Mouse (Mus musculus): ENCODE results near the gene Cadm3.
A peak's percentile ranks its signal among the peaks of the same experiment; 100 is the strongest.

Gene Cadm3

DNA sequence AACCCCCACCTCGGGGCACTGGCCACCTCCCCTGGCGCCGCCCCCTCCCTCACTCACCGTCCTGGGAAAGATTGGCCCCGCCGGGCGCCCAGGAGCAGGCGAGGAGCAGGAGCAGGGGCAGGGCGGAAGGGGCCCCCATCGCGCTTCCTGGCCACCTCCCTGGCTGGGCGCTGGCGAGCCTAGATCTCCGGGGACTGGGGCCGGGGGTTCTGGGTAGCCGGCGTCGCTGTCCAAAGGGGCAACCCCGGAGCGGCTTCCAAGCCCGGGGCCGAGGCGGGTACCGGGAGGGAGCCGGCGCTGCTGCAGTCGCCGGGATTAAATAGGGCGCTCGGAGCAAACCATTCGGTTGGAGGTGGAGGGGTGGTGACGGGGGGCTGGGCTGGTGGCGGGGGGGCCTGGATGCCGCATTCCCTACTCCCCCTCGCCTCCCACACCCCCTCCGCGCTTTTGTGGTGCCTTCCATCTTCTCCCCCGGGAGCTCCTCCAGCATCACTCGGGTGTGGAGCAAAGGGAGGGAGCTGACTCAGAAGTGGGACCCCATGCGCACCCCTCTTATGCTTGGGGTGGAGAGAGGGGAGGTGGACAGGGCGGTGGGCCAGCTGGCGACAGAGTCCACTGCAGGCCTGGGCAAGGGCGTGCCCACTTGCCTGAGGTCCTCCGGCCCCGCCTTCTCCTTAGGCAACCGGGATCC lies at the start of gene Cadm3:
Gene Cadm3 (minus strand): TSS at position 340 of the 691 bp plus-strand sequence.
- peak; percentile 68 to 75 for DNase-seq (ENCODE audit: low spot score in 2 of 2)

- DNase-seq (ENCODE audit: low spot score in 2 of 2) = no peak
Observed at GRCm38 (mm10) chr1:173414631-173415030, 47.1 kb upstream of the Cadm3 start.

DNA sequence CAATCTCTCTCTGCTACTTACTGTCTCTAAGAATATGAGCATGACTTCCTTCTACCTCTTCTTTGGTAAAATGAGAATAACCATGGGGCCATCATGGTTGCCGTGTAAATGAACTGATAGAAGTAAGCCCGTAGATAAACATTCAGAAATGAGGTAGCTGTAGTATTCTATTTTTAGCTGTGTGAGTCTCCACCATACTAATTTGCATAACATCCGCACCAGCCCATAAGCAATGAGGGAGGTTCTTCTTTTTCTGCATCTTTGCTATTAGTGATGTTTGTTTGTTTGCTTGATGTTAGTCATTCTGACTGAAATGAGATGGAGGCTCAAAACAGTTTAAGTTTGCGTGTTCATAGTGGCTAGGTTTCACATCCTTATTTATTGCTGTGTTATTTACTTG lies 44.4 kb upstream of the Cadm3 start:
- no peak for DNase-seq (ENCODE audit: low spot score in 2 of 2)

DNA sequence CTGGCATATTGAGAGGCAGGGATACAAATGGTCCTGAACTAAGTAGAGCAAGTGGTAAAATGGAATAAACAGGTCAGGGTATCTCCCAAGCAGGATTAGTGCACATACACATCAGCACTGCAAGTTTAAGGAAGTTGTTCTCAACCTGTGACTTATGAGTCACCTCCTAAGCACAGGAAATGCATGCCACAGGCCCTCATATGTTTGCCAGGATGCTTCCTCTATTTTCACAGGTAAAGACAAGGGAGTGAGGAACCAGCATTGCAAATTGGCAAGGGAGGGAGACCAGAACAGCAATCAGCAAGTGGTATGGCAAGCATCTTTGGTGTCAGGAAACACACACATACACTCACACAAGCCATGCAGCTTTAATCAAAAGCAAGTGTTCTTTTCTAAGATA lies 41.6 kb upstream of the Cadm3 start:
- no peak for DNase-seq (ENCODE audit: low spot score in 2 of 2)

- no peak for DNase-seq (ENCODE audit: low spot score in 2 of 2)
Observed at GRCm38 (mm10) chr1:173404696-173405309, 37.3 kb upstream of the Cadm3 start.

- peak; percentile 82 to 84 for DNase-seq (ENCODE audit: low spot score in 2 of 2)
Observed at GRCm38 (mm10) chr1:173398323-173398970, 31.0 kb upstream of the Cadm3 start.

DNA sequence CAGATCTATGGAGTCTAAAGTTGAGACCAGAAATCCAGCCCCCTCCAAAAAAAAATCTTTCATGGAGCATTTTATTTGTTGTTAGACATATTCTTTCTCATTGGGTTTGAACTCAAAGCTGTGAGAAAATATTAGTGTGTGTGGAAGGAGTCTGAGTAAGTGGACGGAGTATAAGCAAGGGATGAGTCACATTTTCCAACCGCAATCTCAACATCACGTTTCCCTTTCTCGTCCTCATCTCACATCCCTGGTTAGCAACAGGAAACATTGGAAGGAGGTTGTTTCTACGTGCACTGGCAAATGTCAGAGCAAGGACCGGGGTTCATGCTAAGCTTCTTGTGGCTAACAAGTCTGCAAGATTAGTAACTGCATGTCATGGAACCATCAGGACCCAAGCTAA lies 24.3 kb upstream of the Cadm3 start:
- DNase-seq (ENCODE audit: low spot score in 2 of 2) = no peak

- DNase-seq (ENCODE audit: low spot score in 2 of 2) = peak; percentile 98
Observed at GRCm38 (mm10) chr1:173389901-173390401, 22.5 kb upstream of the Cadm3 start.

- no peak for DNase-seq (ENCODE audit: low spot score in 2 of 2)
Observed at GRCm38 (mm10) chr1:173389431-173389830, 21.9 kb upstream of the Cadm3 start.

DNA sequence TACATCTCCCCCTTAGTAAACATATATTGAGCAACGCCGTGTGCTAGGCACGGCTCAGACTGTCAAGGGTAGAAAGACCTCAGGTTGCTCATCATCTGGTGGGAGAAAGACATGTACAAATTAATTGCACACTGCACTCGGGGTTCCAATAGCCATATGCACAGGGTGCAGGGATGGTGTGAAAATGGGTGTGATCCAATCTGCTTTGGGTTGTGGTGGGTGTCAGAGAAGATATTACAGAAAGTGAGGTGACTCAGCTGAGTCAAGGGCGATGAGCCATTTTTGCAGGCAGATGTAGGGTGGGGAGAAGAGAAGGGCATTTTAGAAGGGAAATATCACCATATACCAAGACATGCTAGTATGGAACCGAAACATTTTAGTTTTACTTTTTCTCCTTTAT lies 13.9 kb upstream of the Cadm3 start:
- no peak for DNase-seq (ENCODE audit: low spot score in 2 of 2)

DNA sequence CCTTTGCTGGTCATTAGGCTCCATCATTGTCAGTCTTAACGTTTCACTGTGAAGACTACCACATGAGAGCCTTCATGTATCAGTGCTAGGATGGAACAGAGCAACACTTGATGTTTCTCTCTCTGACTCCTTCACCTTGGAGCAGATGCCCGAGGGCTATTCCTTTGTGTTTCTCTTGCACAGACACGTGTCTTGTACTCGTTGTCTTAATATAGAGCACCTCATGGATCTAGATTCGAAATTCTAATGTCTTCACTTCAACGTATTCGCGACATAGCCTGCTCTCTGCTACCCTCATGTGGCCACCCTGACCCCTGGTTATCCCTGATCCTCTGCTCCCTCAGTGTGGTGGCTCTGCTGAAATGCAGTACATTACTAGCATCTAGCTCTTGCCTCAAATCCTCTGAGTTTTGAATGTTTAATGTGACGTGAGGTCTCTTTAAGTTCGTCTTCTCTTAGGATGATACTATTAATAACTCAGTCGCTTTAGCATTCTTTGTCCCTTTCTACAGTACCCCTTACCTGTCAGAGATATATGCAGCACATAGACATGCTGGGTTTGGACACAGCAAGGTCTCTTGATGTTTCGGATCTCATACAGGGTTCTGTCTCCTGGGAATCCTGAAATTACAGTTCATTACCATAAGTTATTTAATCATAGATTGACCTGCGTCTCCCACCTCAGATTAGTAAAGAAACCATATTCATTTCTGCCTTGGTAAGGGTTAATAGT lies 10.1 kb upstream of the Cadm3 start:
- DNase-seq (ENCODE audit: low spot score in 2 of 2) = peak; percentile 78 to 82

- DNase-seq (ENCODE audit: low spot score in 2 of 2) = no peak
Observed at GRCm38 (mm10) chr1:173374020-173374419, 6.5 kb upstream of the Cadm3 start.

GRCm38 (mm10) chr1:173371586-173371985 lies 4.1 kb upstream of the Cadm3 start:
- no peak for DNase-seq (ENCODE audit: low spot score in 2 of 2)

DNA sequence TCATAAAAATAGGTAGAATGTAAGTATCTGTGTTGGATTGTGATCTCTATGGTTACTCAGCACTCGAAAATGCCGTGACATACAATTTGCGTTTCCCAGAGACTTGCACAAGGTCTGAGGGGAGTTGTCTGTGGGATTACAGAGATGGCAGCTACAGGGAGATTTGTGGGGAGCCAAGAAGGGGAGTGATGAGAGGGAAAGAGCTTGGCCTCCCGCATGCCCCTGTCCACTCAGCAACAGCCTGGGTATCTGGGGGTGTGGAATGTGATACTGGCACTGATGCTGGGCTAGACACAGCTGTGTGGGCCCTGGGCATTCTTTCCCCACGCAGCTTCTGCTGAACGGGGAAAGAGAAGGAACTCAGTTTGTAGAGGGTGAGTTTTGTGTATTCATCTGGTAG lies 3.0 kb upstream of the Cadm3 start:
- DNase-seq (ENCODE audit: low spot score in 2 of 2) = no peak

DNA sequence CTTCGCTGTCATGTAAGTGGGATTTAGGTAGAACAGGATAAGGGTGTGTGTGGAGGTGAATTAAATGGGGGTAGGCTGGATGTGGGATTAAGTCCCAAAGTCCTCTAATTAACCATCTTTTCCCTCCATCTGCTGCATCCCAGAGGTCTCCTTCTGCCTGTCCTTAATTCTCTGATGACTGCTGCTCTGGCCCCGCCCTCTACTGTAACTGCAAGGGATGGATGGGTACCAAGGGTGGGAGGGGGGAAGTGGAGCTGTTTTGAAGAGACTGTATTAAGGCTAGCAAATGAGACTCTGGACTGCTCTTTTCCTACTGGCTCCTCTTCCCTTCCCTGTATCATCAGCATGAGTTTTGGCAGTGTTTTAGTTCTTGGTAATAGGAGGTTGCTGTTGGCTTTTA lies 2.1 kb upstream of the Cadm3 start:
- DNase-seq (ENCODE audit: low spot score in 2 of 2) = no peak

GRCm38 (mm10) chr1:173366701-173367355 lies 667 bp downstream of the Cadm3 start:
- peak; percentile 61 to 65 for DNase-seq (ENCODE audit: low spot score in 2 of 2)

DNA sequence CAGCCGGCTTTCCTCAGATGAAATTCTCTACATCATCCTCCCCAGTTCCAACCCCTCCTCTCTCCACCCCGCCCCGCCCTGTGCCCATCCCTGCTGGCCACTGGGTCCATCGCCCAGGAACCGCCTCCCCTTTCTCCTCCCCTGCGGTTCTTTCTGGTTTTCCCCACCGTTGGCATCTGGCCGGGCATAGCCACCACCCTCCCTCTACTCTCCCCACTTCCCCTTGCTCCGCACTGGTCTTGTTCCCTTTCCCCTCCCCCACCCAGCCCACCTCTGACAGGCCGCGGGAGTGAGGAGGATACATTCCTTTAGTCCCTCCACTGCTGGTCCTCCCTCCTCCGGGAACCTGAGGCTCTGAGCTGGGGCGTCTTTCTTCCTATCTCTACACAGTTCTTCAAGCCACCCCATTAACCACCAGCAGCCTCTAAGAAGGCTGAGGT lies 1.5 kb downstream of the Cadm3 start:
- peak in 1 of 2 experiments; percentile 37 for DNase-seq (ENCODE audit: low spot score in 2 of 2)

DNA sequence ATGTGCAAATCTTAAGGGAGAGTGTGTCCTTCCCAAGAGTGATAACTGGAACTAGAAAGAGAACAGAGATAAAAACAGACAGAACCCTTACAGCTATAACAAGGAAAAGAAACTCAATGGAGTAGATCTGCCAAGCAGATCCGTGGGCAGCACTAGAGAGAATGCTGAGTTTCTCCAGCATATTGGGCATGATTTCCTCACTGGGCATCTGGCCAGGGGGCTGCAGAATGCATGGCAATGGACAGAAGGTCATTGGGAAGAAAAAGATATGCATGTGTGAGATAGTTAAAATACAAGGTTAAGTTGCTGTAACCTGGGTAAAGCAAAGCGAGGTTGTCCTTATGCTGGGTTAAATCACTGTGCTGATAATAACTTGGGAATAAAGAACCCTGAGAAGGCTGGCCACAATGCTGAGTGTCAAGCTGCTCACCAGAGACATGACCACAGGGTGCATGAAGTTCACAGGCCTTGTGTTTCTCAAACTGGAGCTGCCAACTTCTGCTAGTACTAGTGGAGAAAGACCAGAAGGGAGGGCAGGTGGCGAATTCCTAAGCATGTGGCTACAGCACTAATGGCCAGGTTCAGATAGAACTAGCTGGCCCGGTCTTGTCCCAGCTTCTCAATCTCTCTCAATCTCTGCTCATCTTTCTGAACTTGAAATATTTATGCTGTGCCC lies 3.2 kb downstream of the Cadm3 start:
- no peak for DNase-seq (ENCODE audit: low spot score in 2 of 2)

- DNase-seq (ENCODE audit: low spot score in 2 of 2) = no peak
Observed at GRCm38 (mm10) chr1:173363436-173363835, 4.1 kb downstream of the Cadm3 start.

DNA sequence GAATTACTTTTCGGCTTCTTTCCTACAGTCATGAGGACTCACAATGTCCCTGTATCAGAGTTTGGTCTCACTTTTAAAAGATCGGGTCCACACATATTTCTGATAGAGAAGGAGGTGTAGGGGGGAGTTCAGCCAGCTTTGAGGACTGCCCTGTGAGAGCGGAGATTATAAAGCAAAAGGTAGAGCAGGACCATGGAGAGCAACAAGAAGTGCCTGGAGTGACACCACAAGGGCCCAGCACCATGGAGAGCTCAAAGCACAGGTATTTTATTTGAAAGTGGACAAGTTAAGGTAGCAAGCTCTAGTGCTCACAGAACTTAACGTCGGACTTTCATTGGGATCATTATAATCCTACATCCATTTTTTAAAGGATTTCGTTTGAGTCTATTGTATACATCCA lies 5.8 kb downstream of the Cadm3 start:
- no peak for DNase-seq (ENCODE audit: low spot score in 2 of 2)

Data from frontal cortex, postnatal 36 days (tissue).